Mouse (Mus musculus) brain, embryonic 14.5 days (tissue): ENCODE measurements around the gene Hist1h3e.

Experiments
- CTCF ChIP-seq: fragments of 200-500 bp; IDR thresholded peaks from 2 replicates; pipeline ENCODE4 v1.5.1; 2012; ENCODE audit warnings: inconsistent platforms, mild to moderate bottlenecking, moderate library complexity, borderline replicate concordance; ENCODE audit not compliant: insufficient read depth, insufficient read length; ENCODE audit errors: extremely low read depth
- POLR2A ChIP-seq: fragments of 200-500 bp; IDR thresholded peaks from 2 replicates; pipeline ENCODE4 v1.6.1; 2012; ENCODE audit warnings: mild to moderate bottlenecking, inconsistent platforms, borderline replicate concordance; ENCODE audit not compliant: poor library complexity, insufficient read depth, insufficient read length, severe bottlenecking; ENCODE audit errors: extremely low read depth

GRCm38 (mm10) chr13:23517603-23518294 lies 44.4 kb downstream of the Hist1h3e start:
- TF ChIP-seq CTCF (no peak), POLR2A (no peak)
